Mouse (Mus musculus): ENCODE results near the gene Rcor2. TPM values are rescaled to one million over a fixed set of nuclear protein-coding genes. Genes with fewer than 3 reads are reported as not detected.
A peak's percentile ranks its signal among the peaks of the same experiment; 100 is the strongest.

Gene Rcor2
- polyA plus RNA-seq, 1 experiment from 2014 or later, result 0.27 TPM

- no peak overlapping the region for H3K9ac ChIP-seq (ENCODE audit: low read depth, low read length)
- H3K9me3 ChIP-seq (replicated peaks; ENCODE audit: control insufficient read depth, low read length), result no peaks in the 10 kb centered on the region
- H3K4me2 ChIP-seq (ENCODE audit: low read depth, low read length), result no peak overlapping the region
- 0 out of 2 replicates have a peak, but pooled peaks have one; percentile 19 for ATAC-seq (ENCODE audit: low read depth)
- 58% methylated on average over 2 of the region's 2 CpGs for WGBS (ENCODE audit: insufficient replicate concordance)
- H3K4me1 ChIP-seq (ENCODE audit: control insufficient read depth, low read depth, low read length), result peaks cover 15% of the 10 kb centered on the region
- H3K36me3 ChIP-seq (ENCODE audit: control insufficient read depth, insufficient read depth), result no peaks in the 10 kb centered on the region
- H3K4me3 ChIP-seq (ENCODE audit: low read depth, low read length), result no peak overlapping the region
- no peak overlapping the region for H3K27ac ChIP-seq (ENCODE audit: low read length)
- H3K27me3 ChIP-seq (ENCODE audit: control insufficient read depth, insufficient read depth, low read depth, low read length), result no peaks in the 10 kb centered on the region
Measured at GRCm38 (mm10) chr19:7320181-7320580, 53.1 kb downstream of the Rcor2 start.

GRCm38 (mm10) chr19:7321391-7321790 lies 54.3 kb downstream of the Rcor2 start:
- H3K9ac ChIP-seq (ENCODE audit: low read depth, low read length), result no peak overlapping the region
- no peaks in the 10 kb centered on the region for H3K27me3 ChIP-seq (ENCODE audit: control insufficient read depth, insufficient read depth, low read depth, low read length)
- WGBS (ENCODE audit: insufficient replicate concordance), result 69% methylated on average over 3 of the region's 3 CpGs
- no peak overlapping the region for H3K4me2 ChIP-seq (ENCODE audit: low read depth, low read length)
- ATAC-seq (ENCODE audit: low read depth), result no peak
- no peak overlapping the region for H3K4me3 ChIP-seq (ENCODE audit: low read depth, low read length)
- H3K36me3 ChIP-seq (ENCODE audit: control insufficient read depth, insufficient read depth), result no peaks in the 10 kb centered on the region
- no peak overlapping the region for H3K27ac ChIP-seq (ENCODE audit: low read length)
- no peaks in the 10 kb centered on the region for H3K9me3 ChIP-seq (replicated peaks; ENCODE audit: control insufficient read depth, low read length)
- peaks cover 5% of the 10 kb centered on the region for H3K4me1 ChIP-seq (ENCODE audit: control insufficient read depth, low read depth, low read length)

Other genes starting within 250 kb of the Rcor2 start
- 103 and 105 TPM in 2 replicates for gene Fermt3, start 247.9 kb upstream of the Rcor2 start, polyA plus RNA-seq (2015; fragmentation: Nextera tagmentation; extraction: Ambion mirVana)
- gene Stip1, start 227.4 kb upstream of the Rcor2 start, polyA plus RNA-seq (2015; fragmentation: Nextera tagmentation; extraction: Ambion mirVana), result 103 and 104 TPM in 2 replicates
- 4.6 and 5.8 TPM in 2 replicates for gene Macrod1, start 210.5 kb upstream of the Rcor2 start, polyA plus RNA-seq (2015; fragmentation: Nextera tagmentation; extraction: Ambion mirVana)
- 0.09 and 0.19 TPM in 2 replicates for gene Flrt1, start 161.6 kb upstream of the Rcor2 start, polyA plus RNA-seq (2015; fragmentation: Nextera tagmentation; extraction: Ambion mirVana)
- gene Otub1, start 61.0 kb upstream of the Rcor2 start, polyA plus RNA-seq (2015; fragmentation: Nextera tagmentation; extraction: Ambion mirVana), result 50.0 and 50.9 TPM in 2 replicates
- gene Cox8a, start 49.7 kb upstream of the Rcor2 start, polyA plus RNA-seq (2015; fragmentation: Nextera tagmentation; extraction: Ambion mirVana), result 563 and 565 TPM in 2 replicates
- 22.1 TPM in 2 replicates for gene Naa40, start 26.1 kb upstream of the Rcor2 start, polyA plus RNA-seq (2015; fragmentation: Nextera tagmentation; extraction: Ambion mirVana)
- 13.8 and 15.3 TPM in 2 replicates for gene Mark2, start 74.5 kb downstream of the Rcor2 start, polyA plus RNA-seq (2015; fragmentation: Nextera tagmentation; extraction: Ambion mirVana)
- 2.7 and 2.8 TPM in 2 replicates for gene Spindoc, start 115.7 kb downstream of the Rcor2 start, polyA plus RNA-seq (2015; fragmentation: Nextera tagmentation; extraction: Ambion mirVana)
- 0.55 and 0.61 TPM in 2 replicates for gene 2700081O15Rik, start 150.3 kb downstream of the Rcor2 start, polyA plus RNA-seq (2015; fragmentation: Nextera tagmentation; extraction: Ambion mirVana)
- gene Rtn3, start 216.0 kb downstream of the Rcor2 start, polyA plus RNA-seq (2015; fragmentation: Nextera tagmentation; extraction: Ambion mirVana), result 59.7 and 63.8 TPM in 2 replicates
- gene Atl3, start 226.7 kb downstream of the Rcor2 start, polyA plus RNA-seq (2015; fragmentation: Nextera tagmentation; extraction: Ambion mirVana), result 5.5 and 5.6 TPM in 2 replicates

Measured in liver, embryonic 16.5 days (tissue).